Mouse (Mus musculus) erythroblast, embryonic 14.5 days (primary cell): Measurements from ENCODE around the gene Pdk2. TPM values are rescaled to one million over a fixed set of nuclear protein-coding genes. Genes with fewer than 3 reads are reported as not detected.

Experiments
- H3K27me3 ChIP-seq: 2 replicates; pipeline ENCODE4 v1.6.1; 2012; ENCODE audit warnings: inconsistent platforms; ENCODE audit not compliant: control insufficient read depth
- H3K36me3 ChIP-seq: 2 replicates; pipeline ENCODE4 v1.6.1; 2012; ENCODE audit warnings: mild to moderate bottlenecking, inconsistent platforms; ENCODE audit not compliant: control insufficient read depth
- H3K4me1 ChIP-seq: 2 replicates; pipeline ENCODE4 v1.6.1; 2012; ENCODE audit warnings: inconsistent platforms; ENCODE audit not compliant: control insufficient read depth
- H3K4me3 ChIP-seq: replicated peaks from 2 replicates; pipeline ENCODE3; 2012; ENCODE audit warnings: moderate library complexity, mild to moderate bottlenecking, inconsistent platforms
- H3K9me3 ChIP-seq: 2 replicates; pipeline ENCODE4 v1.6.1; 2012; ENCODE audit warnings: low read length, inconsistent platforms, mixed read lengths; ENCODE audit not compliant: control insufficient read depth
- GATA1 ChIP-seq: IDR thresholded peaks from 2 replicates; pipeline ENCODE4 v1.6.1; 2012; ENCODE audit warnings: low read length, inconsistent platforms, mixed read lengths
- TAL1 ChIP-seq: IDR thresholded peaks from 3 replicates; pipeline ENCODE4 v1.6.1; 2012; ENCODE audit warnings: low read length, inconsistent platforms, mixed read lengths
- polyA plus RNA-seq: library from polyadenylated mRNA; stranded (reverse); fragments of >175 nt; gene quantifications from 2 replicates; pipeline ENCODE4 v1.2.3, GENCODE M21; 2012

Pdk2 gene
- polyA plus RNA-seq, 1 experiment: 4.0 TPM

- Histone ChIP-seq H3K4me1 (peaks cover 94% of the 10 kb centered on the region), H3K9me3 (no peaks in the 10 kb centered on the region), H3K27me3 (peaks cover 10% of the 10 kb centered on the region; the same call in 1 of the 2 replicates), H3K4me3 (peak overlapping the region; percentile 86), H3K36me3 (peaks cover 74% of the 10 kb centered on the region)
- no peak for TF ChIP-seq GATA1
- no peak for TF ChIP-seq TAL1
Measured at GRCm38 (mm10) chr11:94994947-94995772, 46.0 kb downstream of the Pdk2 start.

- Histone ChIP-seq H3K4me3 (peak overlapping the region; percentile 86), H3K36me3 (peaks cover 66% of the 10 kb centered on the region), H3K9me3 (no peaks in the 10 kb centered on the region), H3K4me1 (peaks cover 94% of the 10 kb centered on the region), H3K27me3 (peaks cover 10% of the 10 kb centered on the region; the same call in 1 of the 2 replicates)
- TF ChIP-seq TAL1: no peak
- no peak for TF ChIP-seq GATA1
Measured at GRCm38 (mm10) chr11:94994208-94994814, 46.8 kb downstream of the Pdk2 start.

DNA sequence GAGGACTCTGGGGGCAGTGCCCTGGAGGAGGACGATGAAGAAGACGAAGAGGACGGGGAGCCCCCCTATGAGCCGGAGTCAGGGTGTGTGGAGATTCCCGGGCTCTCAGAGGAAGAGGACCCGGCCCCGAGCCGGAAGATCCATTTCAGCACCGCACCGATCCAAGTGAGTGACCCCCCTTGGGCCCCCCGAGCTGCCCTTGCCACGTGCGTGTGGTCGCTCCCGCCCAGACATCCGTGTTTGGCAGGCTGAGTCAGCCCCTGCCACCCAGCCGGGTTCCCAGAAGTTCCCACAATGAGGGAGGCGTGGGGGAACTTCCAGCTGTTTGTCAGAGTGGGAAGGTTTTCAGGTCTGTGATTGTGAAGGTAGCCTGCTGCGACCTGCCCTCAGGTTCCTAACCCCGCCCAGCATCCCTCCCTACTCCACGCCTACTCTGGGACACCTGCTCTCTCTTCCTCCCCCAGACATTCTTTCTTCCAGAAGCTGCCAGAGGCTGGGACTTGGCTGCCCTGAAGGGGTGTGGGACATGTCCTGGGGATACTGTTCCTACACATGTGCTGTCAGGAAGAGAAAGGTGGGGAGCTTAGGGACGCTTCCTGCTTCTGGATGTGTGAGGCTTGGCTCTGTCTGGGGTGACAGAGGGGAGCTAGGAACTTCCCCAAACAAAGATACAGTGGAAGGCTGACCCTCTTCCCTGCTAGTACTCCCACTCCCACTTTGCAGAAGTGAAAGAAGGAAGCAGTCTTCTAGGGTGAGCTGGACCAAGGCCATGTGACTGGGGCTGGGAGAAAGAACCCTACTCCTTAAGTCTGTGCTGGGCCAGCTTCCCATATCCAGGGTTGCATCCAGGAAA is 48.2 kb downstream of the Pdk2 start:
- TF ChIP-seq GATA1: no peak
- no peak for TF ChIP-seq TAL1
- Histone ChIP-seq H3K4me1 (peaks cover 94% of the 10 kb centered on the region), H3K36me3 (peaks cover 53% of the 10 kb centered on the region), H3K4me3 (peak overlapping the region; percentile 86), H3K9me3 (no peaks in the 10 kb centered on the region), H3K27me3 (peaks cover 10% of the 10 kb centered on the region; the same call in 1 of the 2 replicates)

DNA sequence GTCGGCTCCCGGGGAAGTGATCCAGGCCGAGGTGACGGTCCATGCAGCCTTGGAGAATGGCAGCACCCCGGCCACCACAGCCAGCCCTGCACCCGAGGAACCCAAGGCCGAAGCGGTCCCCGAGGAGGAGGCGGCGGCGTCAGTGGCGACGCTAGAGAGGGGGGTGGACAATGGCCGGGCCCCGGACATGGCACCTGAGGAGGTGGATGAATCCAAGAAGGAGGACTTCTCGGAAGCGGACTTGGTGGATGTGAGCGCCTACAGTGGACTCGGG is 48.7 kb downstream of the Pdk2 start:
- Histone ChIP-seq H3K36me3 (peaks cover 47% of the 10 kb centered on the region), H3K4me1 (peaks cover 94% of the 10 kb centered on the region)
- TF ChIP-seq GATA1: no peak
- no peak for TF ChIP-seq TAL1

DNA sequence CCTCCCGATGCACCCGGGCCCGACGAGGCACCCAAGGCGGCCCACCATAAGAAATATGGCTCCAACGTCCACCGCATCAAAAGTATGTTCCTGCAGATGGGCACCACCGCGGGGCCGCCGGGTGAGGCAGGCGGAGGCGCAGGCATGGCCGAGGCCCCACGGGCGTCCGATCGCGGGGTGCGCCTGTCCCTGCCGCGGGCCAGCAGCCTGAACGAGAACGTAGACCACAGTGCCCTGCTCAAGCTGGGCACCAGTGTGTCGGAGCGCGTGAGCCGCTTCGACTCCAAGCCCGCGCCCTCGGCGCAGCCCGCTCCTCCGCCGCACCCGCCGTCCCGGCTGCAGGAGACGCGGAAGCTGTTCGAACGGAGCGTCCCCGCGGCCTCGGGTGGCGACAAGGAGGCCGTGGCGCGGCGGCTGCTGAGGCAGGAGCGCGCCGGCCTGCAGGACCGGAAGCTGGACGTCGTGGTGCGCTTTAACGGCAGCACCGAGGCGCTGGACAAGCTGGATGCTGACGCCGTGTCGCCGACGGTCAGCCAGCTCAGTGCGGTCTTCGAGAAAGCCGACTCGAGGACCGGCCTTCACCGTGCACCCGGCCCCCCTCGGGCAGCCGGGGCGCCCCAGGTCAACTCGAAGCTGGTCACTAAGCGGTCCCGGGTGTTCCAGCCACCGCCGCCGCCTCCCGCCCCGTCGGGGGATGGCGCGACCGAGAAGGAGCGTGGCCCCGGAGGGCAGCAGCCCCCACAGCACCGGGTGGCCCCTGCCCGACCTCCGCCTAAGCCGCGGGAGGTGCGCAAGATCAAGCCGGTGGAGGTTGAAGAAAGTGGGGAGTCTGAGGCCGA is 49.3 kb downstream of the Pdk2 start:
- TF ChIP-seq TAL1 (no peak), GATA1 (no peak)
- no peaks in the 10 kb centered on the region for H3K9me3 ChIP-seq
- H3K4me3 ChIP-seq: peak overlapping the region; percentile 86
- peaks cover 41% of the 10 kb centered on the region for H3K36me3 ChIP-seq
- peaks cover 10% of the 10 kb centered on the region; the same call in 1 of the 2 replicates for H3K27me3 ChIP-seq
- H3K4me1 ChIP-seq: peaks cover 94% of the 10 kb centered on the region

More for the DNA sequence above, 48.7 kb downstream of the Pdk2 start:
- H3K9me3 ChIP-seq: no peaks in the 10 kb centered on the region
- H3K4me3 ChIP-seq: peak overlapping the region; percentile 86
- H3K27me3 ChIP-seq: peaks cover 10% of the 10 kb centered on the region; the same call in 1 of the 2 replicates

- TF ChIP-seq GATA1 (no peak), TAL1 (no peak)
- peaks cover 32% of the 10 kb centered on the region for H3K36me3 ChIP-seq
- no peaks in the 10 kb centered on the region for H3K9me3 ChIP-seq
- H3K4me1 ChIP-seq: peaks cover 93% of the 10 kb centered on the region
- H3K4me3 ChIP-seq: peak within 1 kb of the TSS; percentile 86
- peaks cover 10% of the 10 kb centered on the region; the same call in 1 of the 2 replicates for H3K27me3 ChIP-seq
Measured at GRCm38 (mm10) chr11:94990749-94991577, 50.2 kb downstream of the Pdk2 start, which contains the start of gene Ppp1r9b. TSS of gene Ppp1r9b (plus strand) at chr11:94991035.

DNA sequence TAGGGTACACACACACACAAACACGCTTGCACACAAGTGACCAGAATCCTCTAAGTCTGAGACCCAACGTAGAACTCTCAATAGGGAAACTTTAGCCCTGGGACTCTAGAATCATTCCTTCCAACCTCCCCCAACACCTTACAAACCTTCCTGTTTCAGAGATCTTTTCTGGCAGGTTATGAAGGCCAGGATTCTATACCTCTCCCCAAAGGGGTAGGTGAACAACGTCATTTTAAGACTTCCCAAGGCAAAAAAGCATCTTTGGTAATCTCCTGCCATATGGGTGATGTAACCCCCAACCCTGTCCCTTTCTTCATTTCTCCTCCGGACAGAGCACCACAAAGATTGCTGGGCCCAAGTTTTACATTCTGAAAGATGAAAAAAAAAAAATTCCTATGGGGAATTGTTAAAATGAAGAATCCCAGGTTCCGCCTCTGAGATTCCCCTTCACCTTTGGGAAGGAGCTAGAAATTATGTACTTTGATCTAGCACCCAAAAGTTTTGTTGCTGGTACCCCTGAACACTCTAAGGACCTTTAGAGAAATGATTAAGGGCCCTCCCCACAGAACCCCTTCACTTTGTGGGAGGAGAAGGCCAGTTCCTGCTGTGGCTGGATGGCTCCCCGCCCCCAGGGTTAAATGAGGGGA is 50.9 kb downstream of the Pdk2 start:
- peaks cover 10% of the 10 kb centered on the region; the same call in 1 of the 2 replicates for H3K27me3 ChIP-seq
- H3K36me3 ChIP-seq: peaks cover 25% of the 10 kb centered on the region
- TF ChIP-seq GATA1 (no peak), TAL1 (no peak)
- no peaks in the 10 kb centered on the region for H3K9me3 ChIP-seq
- peak overlapping the region; percentile 86 for H3K4me3 ChIP-seq
- H3K4me1 ChIP-seq: peaks cover 91% of the 10 kb centered on the region
